Mouse (Mus musculus) megakaryocyte progenitor cell, adult 5-6 weeks (primary cell): ENCODE measurements at regions not wholly inside any gene's neighbourhood (a gene's known extent, or its start where the extent isn't known, plus 50 kb on each side); places are given as distances from the start of the nearest gene placed in this dataset.

Source experiments
- ATAC-seq: replicated peaks from 2 replicates; pipeline ENCODE4 v1.8.0; 2016; ENCODE audit warnings: mild to moderate bottlenecking, moderate TSS enrichment, inconsistent platforms; ENCODE audit not compliant: poor library complexity

- ATAC-seq = no peak
These were observed 340.9 kb upstream of the Cntn3 start for GRCm38 (mm10) chr6:102913776-102914175.

- no peak for ATAC-seq
These were observed 331.1 kb upstream of the Cntn3 start for GRCm38 (mm10) chr6:102903960-102904359.

- ATAC-seq = peak; percentile 54
These were observed 327.7 kb upstream of the Cntn3 start for GRCm38 (mm10) chr6:102900407-102901110.

DNA sequence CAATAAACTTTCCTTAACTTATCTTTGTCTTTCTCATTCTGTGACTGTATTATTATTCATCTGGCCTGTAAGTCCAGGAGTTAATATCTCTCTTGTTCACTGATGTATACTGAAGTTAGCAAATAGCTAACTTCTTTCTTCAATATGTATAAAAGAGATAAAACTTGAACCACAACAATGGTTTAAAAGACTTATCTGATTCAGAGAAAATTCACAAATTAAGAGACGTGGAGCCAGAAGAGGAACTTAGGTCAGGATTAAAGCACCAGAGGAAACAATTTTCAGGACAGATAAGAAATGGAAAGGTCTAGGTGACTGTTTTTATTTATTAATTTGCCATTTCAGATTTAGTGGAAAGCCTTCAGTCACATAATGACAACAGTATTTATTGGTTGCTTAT, 295.5 kb upstream of the Cntn3 start:
- ATAC-seq = no peak

GRCm38 (mm10) chr6:102844507-102844906, 271.6 kb upstream of the Cntn3 start:
- ATAC-seq = 0 out of 2 replicates have a peak, but pooled peaks have one; percentile 44

DNA sequence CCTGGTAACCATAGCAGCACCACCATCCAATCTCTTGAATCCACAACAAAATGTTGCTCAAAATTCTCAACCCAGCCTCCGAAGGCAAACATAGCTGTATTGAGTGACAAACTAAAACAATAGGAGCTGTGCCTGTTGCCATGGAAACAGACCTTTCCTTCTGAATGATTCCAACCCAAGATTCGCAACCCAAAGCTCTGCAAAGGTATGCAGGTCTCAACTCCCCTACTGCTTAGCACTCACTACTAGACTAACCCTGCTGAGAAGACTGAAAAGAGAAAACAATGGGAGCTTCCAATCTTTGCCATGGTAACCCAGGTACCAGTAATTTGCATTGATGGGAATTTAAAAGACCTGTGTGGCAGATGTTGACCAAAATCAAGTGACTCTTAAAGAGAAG, 260.2 kb upstream of the Cntn3 start:
- ATAC-seq = no peak
